Mouse (Mus musculus): ENCODE results near the gene Eps8l3. TPM values are rescaled to one million over a fixed set of nuclear protein-coding genes. Genes with fewer than 3 reads are reported as not detected.
"Not testable (repeated sequence)": the region's sequence is repeated elsewhere in the genome, so short reads cannot be mapped to it uniquely, and the experiment has no call there.

The Eps8l3 gene
- polyA plus RNA-seq, 1 experiment from 2014 or later, result 0.09 TPM

DNA sequence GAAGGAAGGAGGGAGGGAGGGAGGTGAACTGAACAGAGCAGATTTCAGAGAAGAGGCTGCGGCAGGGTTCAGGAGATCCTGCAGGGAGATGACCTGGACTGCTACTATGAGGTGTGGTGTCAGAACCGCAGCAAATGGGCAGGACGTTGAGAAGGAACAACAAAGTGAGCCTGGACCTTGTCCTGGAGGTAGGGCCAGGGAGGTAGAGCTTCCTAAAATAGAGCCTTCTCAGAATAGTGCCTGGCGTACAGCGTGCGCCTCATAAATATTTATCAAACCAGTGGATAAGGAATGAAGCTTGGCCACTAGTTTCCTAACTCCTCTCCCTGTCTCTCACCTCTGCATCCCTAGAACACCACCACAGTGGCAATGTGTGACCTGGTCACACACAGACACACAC is 19.4 kb upstream of the Eps8l3 start:
- H3K4me1 ChIP-seq, result no peaks in the 10 kb centered on the region
- no peaks in the 10 kb centered on the region for H3K27me3 ChIP-seq (replicated peaks)
- H3K36me3 ChIP-seq (replicated peaks), result no peaks in the 10 kb centered on the region
- H3K9me3 ChIP-seq, result no peaks in the 10 kb centered on the region
- no peak overlapping the region for H3K9ac ChIP-seq
- WGBS, result 62% methylated on average over 6 of the region's 6 CpGs
- no peak overlapping the region for H3K4me2 ChIP-seq
- H3K27ac ChIP-seq, result no peak overlapping the region
- no peak for ATAC-seq (replicated peaks)
- no peak overlapping the region for H3K4me3 ChIP-seq

DNA sequence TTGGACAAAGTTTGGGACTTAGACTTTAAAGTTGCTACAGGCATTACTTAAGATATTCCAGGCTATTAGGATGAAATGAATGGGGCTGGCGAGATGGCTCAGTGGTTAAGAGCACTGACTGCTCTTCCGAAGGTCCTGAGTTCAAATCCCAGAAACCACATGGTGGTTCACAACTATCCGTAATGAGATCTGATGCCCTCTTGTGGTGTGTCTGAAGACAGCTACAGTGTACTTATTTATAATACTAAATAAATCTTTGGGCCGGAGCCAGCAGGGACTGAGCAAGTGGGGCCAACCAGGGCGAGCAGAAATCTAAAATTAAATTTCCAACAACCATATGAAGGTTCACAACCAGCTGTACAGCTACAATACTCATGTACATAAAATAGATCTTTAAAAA is 15.5 kb upstream of the Eps8l3 start:
- not testable (repeated sequence) for H3K4me3 ChIP-seq; ATAC-seq (replicated peaks); H3K4me1 ChIP-seq; H3K27me3 ChIP-seq (replicated peaks); H3K9me3 ChIP-seq; H3K9ac ChIP-seq; H3K27ac ChIP-seq; H3K36me3 ChIP-seq (replicated peaks); H3K4me2 ChIP-seq
- 83% methylated on average over 5 of the region's 5 CpGs for WGBS

DNA sequence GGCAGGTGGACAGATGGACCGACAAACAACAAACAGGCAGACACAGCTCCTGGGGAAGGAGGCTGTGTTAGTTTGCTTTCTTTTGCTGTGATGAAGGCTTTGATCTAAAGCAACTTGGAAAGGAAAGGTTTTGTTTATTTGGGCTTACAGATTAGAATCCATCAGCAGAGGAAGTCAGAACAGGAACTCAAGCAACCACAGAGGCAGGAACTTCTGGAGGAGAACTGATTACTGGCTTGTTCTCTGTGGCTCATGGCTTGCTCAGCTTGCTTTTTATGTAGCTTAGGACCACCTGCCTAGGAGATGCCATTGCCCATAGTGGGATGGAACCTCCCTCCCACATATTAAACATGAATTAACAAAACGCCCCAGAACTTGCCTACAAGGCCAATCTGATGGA is 14.6 kb upstream of the Eps8l3 start:
- Histone ChIP-seq H3K9me3 (no peaks in the 10 kb centered on the region), H3K9ac (no peak overlapping the region), H3K36me3 (replicated peaks) (no peaks in the 10 kb centered on the region), H3K4me2 (no peak overlapping the region), H3K27me3 (replicated peaks) (no peaks in the 10 kb centered on the region), H3K4me1 (peaks cover 3% of the 10 kb centered on the region; the same call in 1 of the 2 replicates), H3K27ac (no peak overlapping the region), H3K4me3 (no peak overlapping the region)
- no peak for ATAC-seq (replicated peaks)
- WGBS, result 77% methylated on average over 2 of the region's 2 CpGs

DNA sequence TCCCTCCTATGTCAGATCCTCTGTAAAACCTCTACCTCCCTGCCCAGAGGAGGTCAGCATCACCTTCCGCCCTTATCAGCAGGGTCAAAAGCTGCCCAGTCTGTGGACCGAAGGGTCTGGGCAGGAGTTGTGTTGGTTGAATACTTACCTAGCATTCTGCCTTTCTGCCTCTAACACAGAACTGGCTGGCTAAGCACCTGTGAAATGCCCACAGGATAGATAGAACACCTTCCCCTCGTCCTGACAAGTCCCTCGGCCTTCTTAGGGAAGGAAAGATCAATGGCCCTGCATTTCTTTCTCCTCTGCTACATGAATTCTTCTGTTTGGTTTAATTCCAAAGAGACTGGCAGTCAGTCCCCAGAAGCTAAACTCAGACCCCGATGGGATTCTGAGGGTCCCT is 13.6 kb upstream of the Eps8l3 start:
- Histone ChIP-seq H3K4me2 (no peak overlapping the region), H3K27ac (0 out of 2 replicates have a peak overlapping the region, but pooled peaks have one; percentile 27), H3K9ac (no peak overlapping the region)

DNA sequence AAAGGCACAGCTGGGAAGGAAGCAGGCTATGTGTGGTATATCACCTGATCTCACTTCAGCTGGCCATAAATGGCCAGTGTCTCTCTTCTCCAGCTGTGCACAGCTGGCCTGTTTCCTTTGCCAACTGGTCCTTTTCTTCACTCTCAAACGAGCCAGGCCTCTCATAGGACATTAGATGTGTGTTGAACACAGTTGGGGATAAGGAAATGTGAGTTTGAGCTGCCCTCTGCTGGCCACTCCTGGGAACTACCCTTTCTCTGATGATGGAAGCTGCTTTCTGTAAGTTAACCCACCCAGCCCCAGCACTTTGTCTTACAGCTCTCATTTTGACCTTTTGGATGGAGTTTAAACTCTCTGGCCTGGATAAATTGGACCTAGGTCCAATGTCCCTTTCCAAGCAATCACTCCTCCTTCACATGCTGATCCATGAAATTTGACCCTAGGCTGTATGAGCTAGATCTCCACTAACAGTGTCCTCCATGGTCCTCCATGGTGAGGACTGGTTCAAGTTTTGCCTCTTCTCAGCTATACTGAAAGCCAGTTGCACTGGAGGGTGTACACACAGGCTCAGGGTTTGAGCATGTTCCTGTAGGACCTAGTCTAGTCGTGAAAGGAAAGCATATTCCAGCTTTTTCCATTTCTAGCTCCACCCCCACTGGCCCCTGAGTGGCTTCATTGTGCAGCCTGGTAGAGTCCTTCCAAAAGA is 13.0 kb upstream of the Eps8l3 start:
- Histone ChIP-seq H3K27me3 (replicated peaks) (no peaks in the 10 kb centered on the region), H3K9ac (no peak overlapping the region), H3K9me3 (no peaks in the 10 kb centered on the region), H3K27ac (0 out of 2 replicates have a peak overlapping the region, but pooled peaks have one; percentile 27), H3K4me3 (no peak overlapping the region), H3K36me3 (replicated peaks) (no peaks in the 10 kb centered on the region), H3K4me2 (no peak overlapping the region), H3K4me1 (peaks cover 9% of the 10 kb centered on the region)
- peak; percentile 81 for ATAC-seq (replicated peaks)
- 8% methylated on average over 2 of the region's 2 CpGs for WGBS

More for the DNA sequence above, 13.6 kb upstream of the Eps8l3 start:
- Histone ChIP-seq H3K27me3 (replicated peaks) (no peaks in the 10 kb centered on the region), H3K9me3 (no peaks in the 10 kb centered on the region), H3K36me3 (replicated peaks) (no peaks in the 10 kb centered on the region), H3K4me3 (no peak overlapping the region), H3K4me1 (peaks cover 3% of the 10 kb centered on the region; the same call in 1 of the 2 replicates)
- 0 out of 2 replicates have a peak, but pooled peaks have one; percentile 1 for ATAC-seq (replicated peaks)
- WGBS, result 82% methylated on average over 5 of the region's 5 CpGs

DNA sequence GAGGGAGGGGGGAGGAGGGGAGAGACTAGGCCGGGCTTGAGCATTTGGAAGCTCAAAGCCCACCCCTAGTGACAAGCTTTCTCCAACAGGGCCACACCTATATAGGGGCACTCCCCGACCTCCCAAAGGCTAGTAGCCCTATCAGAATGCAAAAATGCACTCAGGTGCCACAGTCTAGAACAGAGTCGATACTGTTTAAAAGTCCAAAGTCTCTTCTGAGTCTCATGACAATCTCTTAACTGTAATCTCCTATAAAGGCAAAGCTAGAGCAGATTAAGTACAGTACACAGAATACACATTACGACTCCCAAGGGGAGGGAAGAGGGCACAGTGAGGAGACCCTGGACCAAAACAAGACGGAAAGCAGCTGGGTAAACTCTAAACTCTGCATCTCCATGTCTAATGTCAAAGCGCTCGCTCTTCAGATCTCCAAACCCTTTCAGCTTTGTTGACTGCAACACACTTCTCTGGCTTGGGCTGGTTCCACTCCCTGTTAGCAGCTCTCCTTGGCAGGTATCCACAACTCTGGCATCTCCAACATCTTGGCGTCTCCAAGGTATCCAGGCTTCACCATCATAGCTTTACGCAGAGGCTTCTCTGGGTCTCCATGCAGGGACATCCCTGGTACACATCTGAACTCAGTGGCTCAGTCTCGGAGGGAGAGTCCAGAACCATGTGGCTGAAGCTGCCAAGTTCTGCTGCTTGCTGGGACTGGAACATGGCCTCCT is 11.5 kb upstream of the Eps8l3 start:
- Histone ChIP-seq H3K4me3 (no peak overlapping the region), H3K27me3 (replicated peaks) (no peaks in the 10 kb centered on the region), H3K9ac (no peak overlapping the region), H3K36me3 (replicated peaks) (no peaks in the 10 kb centered on the region), H3K9me3 (no peaks in the 10 kb centered on the region), H3K27ac (no peak overlapping the region), H3K4me2 (no peak overlapping the region), H3K4me1 (peaks cover 18% of the 10 kb centered on the region)
- WGBS, result 69% methylated on average over 10 of the region's 10 CpGs
- ATAC-seq (replicated peaks), result no peak

DNA sequence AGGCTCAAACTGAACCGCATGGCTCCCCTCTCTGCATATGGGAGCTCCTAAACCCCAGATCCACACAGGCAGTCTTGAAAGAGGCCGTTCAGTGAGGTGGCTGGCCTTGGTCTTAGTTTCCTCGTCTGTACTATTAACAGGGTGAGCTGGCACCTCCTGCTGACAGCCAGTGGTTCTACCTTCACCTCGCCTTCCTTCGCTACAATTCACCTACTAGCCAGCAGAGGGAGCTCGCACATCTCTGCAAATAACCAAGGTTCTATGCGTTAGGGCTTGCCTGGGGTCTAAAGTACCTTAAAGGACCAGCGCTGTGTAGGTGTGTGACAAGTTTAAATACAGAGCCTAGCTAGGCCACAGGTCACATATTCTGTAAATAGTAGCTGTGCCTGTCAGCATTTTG is 9.9 kb upstream of the Eps8l3 start:
- Histone ChIP-seq H3K27me3 (replicated peaks) (no peaks in the 10 kb centered on the region), H3K4me2 (no peak overlapping the region), H3K27ac (no peak overlapping the region), H3K9ac (no peak overlapping the region), H3K9me3 (no peaks in the 10 kb centered on the region), H3K36me3 (replicated peaks) (no peaks in the 10 kb centered on the region), H3K4me3 (no peak overlapping the region), H3K4me1 (peaks cover 18% of the 10 kb centered on the region)
- 7% methylated on average over 8 of the region's 8 CpGs for WGBS
- peak; percentile 55 for ATAC-seq (replicated peaks)

DNA sequence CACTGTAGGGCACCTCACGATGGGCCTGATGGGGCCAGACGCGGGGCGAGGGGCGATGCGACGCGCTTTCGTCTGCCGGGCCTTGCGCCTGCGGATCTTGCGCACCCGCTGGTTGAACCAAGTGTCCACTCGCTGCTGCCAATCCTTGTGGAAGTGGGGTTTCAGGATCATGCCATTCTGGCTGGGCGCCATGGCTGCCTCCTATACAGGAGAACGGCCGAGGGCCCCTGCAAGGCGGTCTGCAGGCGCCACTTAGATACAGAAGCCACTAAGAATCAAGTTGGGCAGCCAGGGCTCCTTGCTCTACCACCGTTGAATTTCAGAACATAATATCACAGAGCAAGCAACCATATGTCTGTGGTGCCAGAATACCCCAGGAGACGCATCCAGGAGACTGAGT is 8.6 kb upstream of the Eps8l3 start:
- Histone ChIP-seq H3K27ac (no peak overlapping the region), H3K9me3 (no peaks in the 10 kb centered on the region), H3K4me1 (peaks cover 18% of the 10 kb centered on the region), H3K27me3 (replicated peaks) (no peaks in the 10 kb centered on the region), H3K4me2 (no peak overlapping the region), H3K9ac (no peak overlapping the region), H3K36me3 (replicated peaks) (no peaks in the 10 kb centered on the region), H3K4me3 (no peak overlapping the region)
- ATAC-seq (replicated peaks), result no peak
- WGBS, result 85% methylated on average over 22 of the region's 22 CpGs

DNA sequence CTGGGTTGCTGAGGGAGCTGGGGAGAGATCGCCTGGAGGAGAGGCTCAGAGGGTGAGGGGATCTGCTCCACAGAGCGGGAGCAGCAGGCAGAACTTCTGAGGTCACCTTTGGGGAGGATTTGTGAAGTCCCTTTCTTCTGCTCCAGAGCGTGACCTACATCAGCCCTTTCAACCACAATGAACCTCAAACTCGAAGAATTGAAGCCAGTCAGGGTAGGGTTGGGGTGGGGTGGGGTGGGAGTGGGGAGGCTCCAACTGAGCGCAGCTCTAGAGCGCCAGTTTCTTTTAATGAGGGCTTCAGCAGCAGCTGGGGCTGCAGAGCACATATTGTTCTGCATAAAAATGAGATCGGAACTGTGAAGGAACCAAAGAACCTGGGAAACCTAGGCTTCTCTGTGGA is 7.9 kb upstream of the Eps8l3 start:
- no peaks in the 10 kb centered on the region for H3K27me3 ChIP-seq (replicated peaks)
- H3K27ac ChIP-seq, result peak overlapping the region; percentile 30; the same call in 1 of the 2 replicates
- no peaks in the 10 kb centered on the region for H3K9me3 ChIP-seq
- no peak overlapping the region for H3K4me3 ChIP-seq
- ATAC-seq (replicated peaks), result 0 out of 2 replicates have a peak, but pooled peaks have one; percentile 37
- H3K4me1 ChIP-seq, result peaks cover 15% of the 10 kb centered on the region
- 5% methylated on average over 7 of the region's 7 CpGs for WGBS
- no peak overlapping the region for H3K4me2 ChIP-seq
- H3K36me3 ChIP-seq (replicated peaks), result no peaks in the 10 kb centered on the region
- no peak overlapping the region for H3K9ac ChIP-seq

DNA sequence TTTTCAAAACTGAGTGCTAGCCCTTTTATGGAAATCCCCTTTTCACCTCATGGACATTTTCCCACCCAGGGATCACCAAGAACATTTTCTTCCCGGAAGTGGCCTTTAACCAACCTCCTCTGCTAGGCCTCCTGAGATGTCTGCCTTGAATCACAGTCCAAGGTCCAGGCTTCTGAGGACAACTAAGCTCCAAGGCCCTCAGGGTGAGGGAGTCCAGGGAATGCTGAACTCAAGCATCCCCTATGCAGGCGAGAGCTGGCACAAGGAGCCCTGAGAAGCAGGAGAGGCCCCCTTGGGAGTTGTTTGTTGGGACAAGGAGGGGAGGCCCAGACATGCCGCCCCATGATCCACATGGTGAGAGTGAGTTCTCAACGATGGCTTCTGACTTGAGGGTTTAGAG is 7.1 kb upstream of the Eps8l3 start:
- 63% methylated on average over 4 of the region's 4 CpGs for WGBS
- Histone ChIP-seq H3K4me1 (peaks cover 15% of the 10 kb centered on the region), H3K36me3 (replicated peaks) (no peaks in the 10 kb centered on the region), H3K4me2 (no peak overlapping the region), H3K4me3 (no peak overlapping the region), H3K27me3 (replicated peaks) (no peaks in the 10 kb centered on the region), H3K9ac (no peak overlapping the region), H3K27ac (no peak overlapping the region), H3K9me3 (no peaks in the 10 kb centered on the region)
- ATAC-seq (replicated peaks), result no peak

DNA sequence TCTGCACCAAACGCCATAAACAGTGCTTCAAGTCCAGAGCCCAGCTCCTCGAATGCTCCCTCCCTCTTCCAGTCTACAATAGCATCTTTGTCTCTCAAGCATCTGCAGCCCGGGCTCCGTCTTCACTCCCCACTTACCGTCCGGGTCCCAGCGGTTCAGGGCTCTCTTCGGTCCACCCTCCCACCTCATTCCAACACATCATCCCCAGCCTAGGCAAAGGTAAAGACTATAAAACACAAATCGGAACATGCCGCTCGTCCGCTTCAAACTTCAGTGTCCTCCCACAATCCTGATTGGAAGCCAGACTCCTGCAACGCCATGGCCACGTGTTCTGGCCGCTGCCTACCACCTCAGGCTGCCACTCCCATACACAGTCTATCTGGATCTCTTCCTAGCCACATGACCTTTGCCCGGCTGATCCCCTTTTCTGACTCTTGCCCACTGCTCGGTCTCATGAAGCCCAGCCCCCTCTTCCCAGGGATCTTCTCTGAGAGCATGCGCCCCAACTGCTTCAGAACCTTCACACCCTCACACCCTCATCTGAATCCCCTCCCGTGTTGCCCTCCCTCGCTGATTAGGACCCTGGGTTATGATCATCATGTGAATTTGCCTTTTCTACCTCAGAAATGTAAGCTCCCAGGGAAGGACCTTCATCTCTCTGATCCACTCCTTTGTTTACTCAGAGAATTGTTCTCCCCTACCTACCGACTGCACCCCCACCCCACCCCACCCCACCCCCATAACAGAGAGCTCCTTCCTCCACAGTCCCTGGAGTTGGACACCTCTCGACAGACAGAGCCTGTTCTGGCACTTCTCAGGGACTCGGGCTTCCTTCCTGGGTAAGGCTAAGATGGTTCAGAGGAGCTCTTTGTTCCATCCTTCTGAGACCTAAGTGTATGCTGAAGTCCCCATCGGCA is 3.4 kb upstream of the Eps8l3 start:
- Histone ChIP-seq H3K27me3 (replicated peaks) (no peaks in the 10 kb centered on the region), H3K36me3 (replicated peaks) (no peaks in the 10 kb centered on the region), H3K9ac (no peak overlapping the region), H3K4me3 (no peak overlapping the region), H3K4me1 (peaks cover 13% of the 10 kb centered on the region), H3K9me3 (no peaks in the 10 kb centered on the region), H3K27ac (no peak overlapping the region), H3K4me2 (no peak overlapping the region)
- no peak for ATAC-seq (replicated peaks)
- 77% methylated on average over 24 of the region's 24 CpGs for WGBS

DNA sequence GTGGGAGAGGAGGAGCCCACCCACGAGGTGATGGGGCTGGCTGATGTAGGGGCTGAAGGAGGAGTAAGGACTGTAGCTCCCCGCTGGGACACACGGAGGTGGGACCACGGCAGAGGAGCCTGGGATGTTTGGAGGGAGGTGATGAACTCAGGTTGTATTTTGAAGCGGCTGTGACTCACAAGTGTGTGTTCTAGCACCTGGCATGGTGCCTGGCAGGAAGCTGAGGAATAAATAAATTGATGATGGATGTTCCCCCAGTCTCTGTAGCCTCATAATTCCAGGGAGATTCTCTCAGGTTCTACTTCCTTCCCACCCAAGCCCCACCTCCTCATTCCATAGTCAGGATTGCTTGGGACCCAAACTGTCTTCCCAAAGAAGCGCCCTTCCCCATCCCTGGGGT is 1.8 kb upstream of the Eps8l3 start:
- 79% methylated on average over 6 of the region's 6 CpGs for WGBS
- no peaks in the 10 kb centered on the region for H3K36me3 ChIP-seq (replicated peaks)
- no peak for ATAC-seq (replicated peaks)
- H3K4me1 ChIP-seq, result no peaks in the 10 kb centered on the region
- H3K4me3 ChIP-seq, result no peak overlapping the region
- H3K27me3 ChIP-seq (replicated peaks), result no peaks in the 10 kb centered on the region
- no peak overlapping the region for H3K4me2 ChIP-seq
- H3K27ac ChIP-seq, result no peak overlapping the region
- H3K9me3 ChIP-seq, result no peaks in the 10 kb centered on the region
- H3K9ac ChIP-seq, result no peak overlapping the region

Data from midbrain, embryonic 15.5 days (tissue).